Mouse (Mus musculus) frontal cortex, postnatal 10 days (tissue): ENCODE measurements around the gene Rab30.
"Not testable (repeated sequence)": the region's sequence is repeated elsewhere in the genome, so short reads cannot be mapped to it uniquely, and the experiment has no call there.

Experiments used
- DNase-seq, 2 experiments: peaks; one replicate each; pipeline ENCODE4 v3.0.0; 2022; ENCODE audit warnings: low spot score in 2 of 2, mixed read lengths in 1 of 2

The Rab30 gene

DNA sequence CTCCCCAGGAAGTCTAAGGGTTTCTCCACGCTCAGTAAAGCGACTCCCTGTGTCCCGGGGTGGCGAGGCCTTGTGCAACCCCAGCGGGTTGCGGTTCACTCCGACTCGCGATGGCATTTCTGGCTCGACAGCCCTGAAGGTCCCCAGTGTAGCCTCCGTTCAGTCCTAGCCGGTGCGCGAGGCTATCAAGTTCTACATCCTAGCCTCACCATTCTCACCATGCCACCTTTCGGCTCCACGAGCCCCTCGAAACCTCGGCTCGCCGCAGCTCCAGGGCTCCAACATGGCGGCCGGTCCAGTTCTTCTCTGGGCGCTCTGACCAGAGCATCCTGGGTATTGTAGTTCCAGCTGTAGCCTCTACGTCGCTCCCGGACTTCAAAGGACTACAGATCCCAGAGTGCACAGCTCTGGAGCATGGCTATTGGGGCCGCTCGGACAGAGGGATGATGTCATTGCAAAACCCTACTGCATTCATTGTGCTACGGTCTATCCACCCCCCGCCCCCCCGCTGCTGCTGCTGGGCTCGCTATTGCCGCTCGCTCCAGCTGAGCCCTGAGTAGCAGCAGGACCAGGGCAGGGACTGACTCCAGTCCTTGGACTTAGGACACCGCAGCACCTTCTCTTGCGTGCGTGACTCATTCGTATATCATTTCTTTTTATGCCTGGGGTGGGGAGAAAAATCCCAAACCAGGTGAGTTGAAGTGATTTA is at the start of gene Rab30:
TSS of gene Rab30 (plus strand) at position 452 of the 709 bp plus-strand sequence.
- peak; percentile 93 to 96 for DNase-seq

DNA sequence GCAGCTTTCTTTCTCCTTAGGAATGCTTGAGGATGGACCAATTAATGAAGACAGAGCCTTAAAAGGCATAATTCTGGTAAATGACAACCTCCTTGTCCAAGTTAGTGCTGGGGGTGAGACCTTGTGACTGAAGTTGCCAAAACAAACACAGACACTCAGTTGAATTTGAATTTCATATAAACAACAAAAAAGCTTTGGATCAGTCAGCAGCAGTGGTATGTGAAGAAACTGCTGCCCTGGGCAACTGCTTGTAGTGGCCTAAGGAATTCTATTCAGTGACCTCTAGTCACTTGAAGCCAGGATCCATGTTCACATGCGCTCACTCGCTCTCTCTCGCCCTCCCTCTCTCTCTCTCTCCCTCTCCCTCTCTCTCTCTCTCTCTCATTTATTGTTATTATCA is 45.0 kb upstream of the Rab30 start:
- no peak for DNase-seq

DNA sequence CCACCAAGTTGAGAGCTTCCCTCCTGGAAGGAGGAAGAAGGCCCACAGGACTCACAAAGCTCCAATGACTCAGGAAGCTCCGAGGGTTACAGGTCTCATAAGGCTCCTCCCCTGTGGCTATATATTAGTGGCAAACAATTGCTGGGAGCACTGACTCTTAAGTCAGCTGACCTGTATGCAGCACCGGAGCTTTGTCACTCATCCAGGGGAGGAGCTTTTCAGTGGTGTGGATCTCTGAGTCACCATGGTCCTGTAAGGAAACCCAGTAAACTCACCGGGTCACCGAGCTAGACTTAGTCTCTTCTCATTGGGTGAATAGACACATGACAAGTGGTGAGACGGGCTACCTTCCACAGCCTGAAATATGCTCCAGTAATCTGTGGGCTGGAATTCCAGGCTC is 42.6 kb upstream of the Rab30 start:
- no peak for DNase-seq

DNA sequence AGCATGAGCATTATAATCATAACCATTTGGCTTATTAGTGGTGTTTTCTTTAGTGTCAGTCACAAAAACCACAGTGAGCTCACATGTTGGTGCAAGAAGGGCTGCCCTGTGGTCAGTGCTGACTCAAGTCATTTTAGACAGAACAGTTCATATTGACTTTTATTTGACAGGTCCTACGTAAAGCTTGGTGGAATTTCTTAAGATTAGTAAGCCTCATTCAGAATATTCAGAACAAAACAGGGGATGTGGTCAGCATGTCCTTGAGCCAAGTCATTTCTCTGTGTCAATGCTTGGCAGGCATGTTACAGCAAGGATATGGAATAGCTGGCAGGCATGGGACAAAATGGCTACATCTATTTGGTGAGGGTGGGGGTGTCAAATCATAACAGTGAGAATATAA is 37.7 kb upstream of the Rab30 start:
- no peak for DNase-seq

DNA sequence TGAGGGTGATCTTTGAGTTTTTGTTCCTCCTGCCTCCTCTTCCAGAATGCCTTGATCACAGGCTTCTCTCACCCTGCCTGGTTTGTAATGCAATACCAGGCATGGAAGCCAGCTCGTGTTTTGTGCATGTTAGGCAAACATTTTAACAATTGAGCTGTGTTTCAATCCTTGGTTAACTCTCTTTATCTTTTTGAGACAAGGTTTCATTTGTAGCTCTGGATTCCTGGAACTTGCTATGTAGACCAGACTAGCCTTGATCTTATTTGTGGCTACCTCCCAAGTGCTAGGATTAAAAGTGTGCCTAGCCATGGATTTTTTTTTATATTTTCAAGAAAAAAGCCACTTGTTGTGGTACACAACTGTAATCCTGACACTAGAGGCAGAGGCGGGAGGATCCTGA is 35.9 kb upstream of the Rab30 start:
- DNase-seq = no peak

DNA sequence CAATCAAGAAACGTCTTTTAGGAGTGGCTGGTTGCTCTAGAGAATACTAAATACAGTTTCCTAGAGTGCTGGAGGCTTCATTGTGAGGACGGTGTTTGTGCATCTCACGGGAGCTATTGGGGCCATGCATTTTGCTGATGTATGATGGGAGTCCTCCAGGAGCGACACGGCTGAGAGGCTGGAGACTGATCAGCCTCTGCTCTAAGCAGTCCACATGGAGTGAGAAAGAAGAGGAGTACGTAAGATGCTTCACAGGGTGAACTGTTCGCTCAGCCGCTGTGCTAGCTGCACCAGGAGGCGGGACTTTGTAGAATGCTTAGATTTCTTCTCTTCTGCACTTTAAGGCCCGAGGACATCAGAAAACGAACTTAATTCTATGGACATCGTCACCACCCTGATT is 34.7 kb upstream of the Rab30 start:
- DNase-seq = no peak

DNA sequence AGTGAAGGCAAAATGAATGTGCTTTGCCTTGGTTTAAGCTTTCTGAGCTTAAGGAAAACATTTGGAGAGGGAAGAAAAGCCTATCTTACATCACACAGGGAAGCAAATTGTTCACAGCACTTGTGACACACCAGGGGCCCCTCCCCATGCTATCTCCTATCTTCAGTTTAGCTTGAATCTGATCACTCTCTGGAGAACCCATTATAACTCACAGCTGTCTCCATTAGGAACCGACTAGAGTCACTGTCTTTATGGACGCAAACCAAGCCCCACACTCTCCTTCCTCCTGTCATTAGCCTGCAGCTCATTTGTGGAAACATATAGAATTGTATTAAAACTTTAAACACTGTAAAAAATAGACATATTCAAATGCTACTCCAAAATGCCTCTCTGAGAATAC is 31.8 kb upstream of the Rab30 start:
- no peak for DNase-seq

DNA sequence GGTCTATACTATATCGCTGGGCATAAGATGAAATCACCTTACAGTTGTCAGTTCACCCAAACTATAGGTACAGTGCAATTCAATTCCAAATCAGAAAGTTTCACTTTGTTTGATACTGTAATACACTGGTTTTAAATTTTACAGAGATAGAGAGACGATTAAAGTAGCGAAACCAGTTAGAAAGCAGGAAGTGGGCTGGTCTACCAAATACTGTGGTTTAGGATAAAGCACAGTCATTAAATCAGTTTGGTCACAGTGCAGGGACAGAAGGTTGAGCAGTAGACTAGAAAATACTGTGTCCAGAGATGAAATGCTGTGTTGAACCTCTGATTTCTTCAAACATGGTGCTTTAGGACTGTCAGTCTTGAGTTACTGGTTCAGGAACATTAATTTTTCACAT is 29.8 kb upstream of the Rab30 start:
- DNase-seq = no peak

DNA sequence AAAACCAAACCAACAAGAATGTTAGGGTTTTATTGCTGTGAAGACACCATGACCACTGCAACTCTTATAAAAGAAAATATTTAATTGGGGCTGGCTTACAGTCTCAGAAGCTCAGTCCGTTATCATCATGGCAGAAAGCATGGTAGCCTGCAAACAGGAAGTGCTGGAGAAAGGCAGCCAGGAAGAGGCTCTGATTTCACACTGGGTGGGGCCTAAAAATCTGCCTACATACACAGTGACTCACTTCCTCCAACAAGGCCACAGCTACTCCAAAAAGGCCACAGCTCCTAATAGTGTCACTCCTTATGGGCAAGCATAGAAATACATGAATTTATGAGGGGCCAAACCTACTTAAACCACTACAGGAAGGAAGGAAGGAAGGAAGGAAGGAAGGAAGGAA is 26.3 kb upstream of the Rab30 start:
- DNase-seq = no peak

DNA sequence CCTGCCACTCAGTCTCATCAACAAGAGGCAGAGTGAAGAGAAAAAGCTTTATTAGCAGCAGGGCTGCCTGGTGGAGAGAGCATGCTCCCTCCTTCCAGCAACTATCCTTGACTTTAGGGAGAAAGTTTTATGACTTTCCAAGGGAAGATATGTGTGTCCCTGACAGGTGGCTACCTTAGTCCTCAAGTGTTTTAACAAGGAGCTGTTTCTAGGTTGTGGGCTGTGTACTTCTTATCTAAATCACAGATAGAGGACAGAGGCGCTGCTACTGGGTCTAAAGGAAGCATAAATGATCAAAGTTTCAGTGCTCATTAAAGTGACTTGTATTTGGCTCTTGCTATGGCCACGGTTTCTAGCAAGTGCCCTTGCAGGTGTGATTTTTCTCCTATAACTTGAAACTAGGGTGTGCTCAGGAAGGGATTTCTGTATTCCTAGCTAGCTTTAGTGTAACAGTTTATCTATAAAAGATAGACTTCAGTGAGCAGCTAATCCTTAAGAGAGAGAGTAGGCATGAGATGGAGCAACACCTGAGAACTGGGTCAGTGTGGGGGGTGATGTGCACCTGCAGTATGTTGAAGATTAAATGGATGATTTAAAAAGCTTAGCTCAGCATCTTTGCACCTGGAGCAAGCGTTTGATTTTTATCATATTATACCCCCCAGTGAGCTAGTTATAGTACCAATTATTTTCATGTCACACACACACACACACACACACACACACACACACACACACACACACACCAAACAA is 21.1 kb upstream of the Rab30 start:
- DNase-seq = no peak

DNA sequence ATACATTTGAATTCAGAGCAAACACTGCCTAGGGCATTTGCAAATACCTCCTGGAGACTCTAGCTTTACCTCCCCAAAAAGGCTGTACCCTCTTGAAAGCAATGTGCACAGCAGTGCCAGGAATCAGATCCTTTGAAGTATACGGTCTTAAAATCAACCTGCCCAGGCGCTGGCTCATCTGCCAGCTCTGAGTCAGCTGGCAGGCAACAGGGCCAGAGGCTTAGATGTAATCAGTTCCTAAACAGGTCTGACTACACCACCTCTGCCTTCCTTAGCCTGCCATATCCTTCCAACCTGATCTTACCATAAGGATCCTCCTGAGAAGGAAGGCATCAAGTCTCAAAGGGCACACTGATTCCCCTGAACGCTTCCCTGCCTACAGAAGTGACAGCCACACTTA is 17.7 kb upstream of the Rab30 start:
- no peak for DNase-seq

DNA sequence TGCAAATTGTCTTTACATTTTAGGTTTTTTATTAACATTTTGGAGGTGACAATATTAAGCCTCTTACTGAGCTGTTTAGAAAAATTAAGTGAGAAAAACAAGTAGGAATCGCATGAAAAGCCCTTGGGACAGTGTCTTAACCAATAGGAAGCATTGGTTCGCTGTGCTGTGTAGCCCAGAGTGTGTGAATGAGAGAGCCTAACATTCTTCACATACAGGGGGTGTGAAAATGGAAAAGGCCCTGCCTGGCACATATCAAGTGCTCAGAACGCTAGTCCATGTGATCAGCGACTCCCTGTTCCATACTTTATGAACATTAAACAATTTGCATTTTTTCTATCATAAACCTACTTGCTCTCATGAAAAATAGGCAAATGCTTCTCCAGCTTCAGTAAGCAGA is 17.1 kb upstream of the Rab30 start:
- DNase-seq = no peak

DNA sequence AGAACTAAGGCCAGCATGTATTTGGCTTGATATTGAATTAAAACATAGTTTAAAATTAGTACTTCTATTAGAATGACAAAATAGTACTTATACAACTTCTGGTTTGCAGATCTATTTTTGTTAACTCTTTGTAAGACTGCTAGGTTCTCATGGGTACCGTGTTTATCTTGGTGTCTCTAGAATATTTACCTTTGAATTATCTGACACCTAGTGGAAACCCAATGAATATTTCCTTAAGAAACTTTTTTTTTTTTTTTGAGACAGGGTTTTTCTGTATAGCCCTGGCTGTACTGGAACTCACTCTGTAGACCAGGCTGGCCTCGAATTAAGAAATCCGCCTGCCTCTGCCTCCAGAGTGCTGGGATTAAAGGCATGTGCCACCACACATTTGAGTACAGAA is 11.8 kb upstream of the Rab30 start:
- not testable (repeated sequence) for DNase-seq

DNA sequence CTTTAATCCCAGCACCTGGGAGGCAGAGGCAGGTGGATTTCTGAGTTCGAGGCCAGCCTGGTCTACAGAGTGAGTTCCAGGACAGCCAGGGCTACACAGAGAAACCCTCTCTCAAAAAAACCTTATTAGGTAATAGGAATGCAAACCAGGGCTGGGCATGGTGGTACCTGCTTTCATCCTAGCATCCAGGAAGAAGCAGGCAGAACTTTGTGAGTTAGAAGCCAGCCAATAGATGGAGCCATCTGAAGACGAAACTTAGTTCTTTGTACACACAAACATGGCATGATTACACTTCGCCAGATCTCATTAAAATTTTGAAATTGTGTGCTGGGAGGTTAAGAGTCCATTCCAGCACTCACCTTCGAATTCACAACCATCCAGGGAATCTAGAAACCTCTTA is 10.9 kb upstream of the Rab30 start:
- DNase-seq = no peak

DNA sequence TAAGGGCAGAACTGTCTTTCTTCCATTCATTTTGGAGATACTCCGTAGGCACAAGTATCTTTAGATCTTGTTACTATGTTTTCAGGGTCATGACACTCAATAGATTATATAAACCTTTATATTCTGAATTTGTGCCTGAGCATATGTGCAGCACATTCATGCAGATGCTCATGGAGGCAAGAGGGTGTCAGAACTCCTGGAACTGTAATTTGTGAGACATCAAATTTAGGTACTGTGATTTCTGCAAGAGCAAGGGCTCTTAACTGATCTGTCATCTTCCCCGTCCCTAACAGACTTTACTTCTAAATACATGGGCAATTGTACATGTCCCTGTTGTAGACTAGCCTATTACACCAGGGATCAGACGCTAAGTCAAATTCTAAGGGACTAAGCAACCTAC is 10.4 kb upstream of the Rab30 start:
- DNase-seq = no peak

DNA sequence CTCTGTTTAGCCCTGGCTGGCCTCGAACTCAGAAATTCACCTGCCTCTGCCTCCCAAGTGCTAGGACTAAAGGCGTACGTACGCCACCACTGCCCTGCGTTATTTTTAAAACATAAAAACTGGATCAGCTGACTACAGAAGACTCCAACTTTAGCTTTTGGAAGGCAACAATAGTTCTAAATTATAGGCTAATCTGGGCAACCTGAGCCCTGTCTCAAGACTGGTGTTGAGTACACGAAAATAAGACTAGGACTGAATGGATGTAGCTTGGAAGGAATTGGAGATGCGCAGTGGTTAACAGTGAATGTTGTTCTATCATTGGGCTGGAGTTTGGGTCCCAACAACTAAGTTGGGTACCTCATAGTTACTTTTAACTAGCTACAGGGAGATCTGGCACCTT is 9.3 kb upstream of the Rab30 start:
- DNase-seq = no peak

DNA sequence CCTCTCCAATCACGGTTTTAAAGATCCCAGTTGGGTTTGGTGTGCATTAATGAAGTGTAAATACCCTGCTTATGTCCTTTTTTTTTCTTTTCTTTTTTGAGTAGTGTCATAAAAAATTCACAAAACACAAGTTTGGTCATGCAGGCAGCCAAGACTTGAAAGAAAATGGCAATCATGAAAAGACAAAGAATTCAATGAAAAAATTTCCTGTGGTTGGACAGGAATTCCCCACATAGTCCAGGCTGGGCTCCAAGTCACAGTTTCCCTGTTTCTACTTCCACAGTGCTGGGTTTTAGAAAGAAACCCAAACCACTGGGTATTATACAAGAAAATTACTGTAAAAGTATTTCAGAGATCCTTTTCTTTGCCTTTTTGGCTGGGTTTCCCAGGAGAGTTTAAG is 3.8 kb upstream of the Rab30 start:
- DNase-seq = no peak

DNA sequence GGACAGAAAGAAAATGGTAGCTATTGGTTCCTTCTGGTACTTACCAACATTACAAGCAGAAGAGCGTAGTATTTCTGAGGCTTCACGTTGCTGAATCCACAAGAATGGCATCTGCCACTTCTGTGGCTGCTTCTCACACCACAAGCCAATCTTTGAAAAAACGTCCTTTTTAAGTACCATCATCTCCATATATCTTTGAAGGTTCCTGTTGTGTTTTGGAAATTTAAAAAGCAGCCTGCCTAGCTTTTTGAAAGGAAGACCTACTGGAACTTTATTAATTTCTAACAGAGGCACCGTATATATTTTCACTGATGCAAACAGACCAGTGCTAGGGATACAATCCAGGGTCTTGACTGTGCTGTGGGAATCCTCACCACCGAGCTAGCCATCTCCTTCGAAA is 1.4 kb upstream of the Rab30 start:
- DNase-seq = no peak

DNA sequence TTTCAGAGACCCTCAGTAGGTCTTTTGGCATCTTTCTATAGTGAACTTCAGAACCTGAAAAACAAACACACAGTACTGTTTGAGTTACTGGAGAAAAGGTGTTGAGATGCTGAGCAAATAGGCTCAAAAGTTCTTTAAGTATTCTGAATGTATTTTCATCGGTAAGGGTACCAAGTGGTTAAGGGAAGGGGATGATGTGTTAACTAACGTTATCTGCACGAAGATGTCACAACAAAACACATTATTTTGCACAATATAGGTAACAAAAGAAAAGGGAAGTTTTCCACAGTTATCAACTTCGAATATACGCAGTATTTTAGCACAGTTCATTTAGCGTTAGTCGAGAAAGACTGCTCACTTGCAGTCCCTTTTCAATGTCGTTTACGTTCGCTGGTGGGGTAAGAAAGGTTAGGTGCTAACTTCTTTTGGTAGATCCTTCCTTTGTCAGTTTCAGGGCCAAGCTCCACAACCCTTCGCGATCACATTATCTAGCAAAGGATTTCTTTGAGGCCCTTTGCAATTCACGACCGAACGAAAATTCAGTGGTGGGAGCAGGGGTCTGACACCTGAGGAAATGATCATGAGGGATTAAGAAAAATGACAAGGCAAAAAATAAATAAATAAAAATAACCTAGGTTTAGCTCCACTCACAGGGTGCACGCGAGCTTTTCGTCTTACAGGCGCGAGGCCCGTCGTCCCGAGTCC is 840 bp upstream of the Rab30 start:
- DNase-seq = peak in 1 of 2 experiments; percentile 13

DNA sequence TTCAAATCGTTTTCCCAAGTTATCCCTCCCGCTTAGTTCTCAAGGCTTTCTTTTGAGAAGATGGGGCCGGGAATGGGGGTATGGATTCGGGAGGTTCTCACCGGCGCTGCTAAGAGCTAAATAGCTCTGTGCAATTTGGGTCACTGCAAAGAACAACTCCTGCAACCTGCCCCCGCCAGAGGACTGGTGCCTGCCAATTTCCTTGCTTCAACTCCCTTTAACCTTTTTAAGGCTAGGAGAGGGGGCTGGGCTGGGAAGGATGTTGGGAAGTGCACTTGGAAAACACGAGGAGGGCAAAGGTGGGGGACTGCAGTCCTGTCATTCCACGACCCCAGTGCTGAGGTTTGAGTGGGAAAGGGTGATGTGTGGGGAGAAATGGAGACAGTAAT is 452 bp downstream of the Rab30 start:
- DNase-seq = peak; percentile 33 to 41

DNA sequence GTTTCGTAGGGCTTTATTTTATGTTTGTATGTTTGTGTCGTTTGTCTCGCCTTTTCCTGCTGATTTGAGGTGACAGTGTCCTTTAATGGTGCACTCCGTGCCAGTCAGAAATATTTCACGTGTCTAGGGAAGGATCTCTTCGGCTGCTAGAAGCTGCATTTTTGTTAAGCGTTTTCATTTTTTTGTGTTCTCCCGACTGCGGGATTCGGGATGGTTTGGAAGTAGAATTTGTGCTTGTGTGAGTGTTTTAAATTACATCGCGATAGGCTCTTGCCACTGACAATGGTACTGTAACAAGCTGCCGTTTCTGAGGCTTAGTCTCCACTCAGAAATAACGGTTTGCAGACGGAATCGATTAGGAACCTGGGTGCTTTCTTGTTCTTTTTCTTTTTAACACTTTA is 938 bp downstream of the Rab30 start:
- DNase-seq = no peak

DNA sequence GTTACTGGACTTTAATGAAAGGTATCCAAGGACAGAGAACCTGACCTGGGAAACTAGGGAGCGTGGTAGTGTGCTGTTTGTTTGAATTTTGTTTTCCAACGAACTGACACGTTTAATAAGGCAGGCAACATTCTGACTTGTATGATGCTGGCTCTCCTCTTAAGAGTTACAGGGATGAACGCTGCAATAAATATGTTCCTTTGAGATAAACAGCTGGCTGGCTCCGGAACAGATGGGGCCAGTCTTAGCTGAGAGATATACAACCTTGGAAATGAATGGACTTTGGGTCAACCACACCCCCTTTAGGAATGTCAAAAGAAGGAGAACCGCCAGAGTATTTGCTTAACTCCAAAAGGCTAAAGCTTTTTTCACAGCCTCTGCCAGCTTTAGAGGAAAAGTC is 1.4 kb downstream of the Rab30 start:
- DNase-seq = no peak

DNA sequence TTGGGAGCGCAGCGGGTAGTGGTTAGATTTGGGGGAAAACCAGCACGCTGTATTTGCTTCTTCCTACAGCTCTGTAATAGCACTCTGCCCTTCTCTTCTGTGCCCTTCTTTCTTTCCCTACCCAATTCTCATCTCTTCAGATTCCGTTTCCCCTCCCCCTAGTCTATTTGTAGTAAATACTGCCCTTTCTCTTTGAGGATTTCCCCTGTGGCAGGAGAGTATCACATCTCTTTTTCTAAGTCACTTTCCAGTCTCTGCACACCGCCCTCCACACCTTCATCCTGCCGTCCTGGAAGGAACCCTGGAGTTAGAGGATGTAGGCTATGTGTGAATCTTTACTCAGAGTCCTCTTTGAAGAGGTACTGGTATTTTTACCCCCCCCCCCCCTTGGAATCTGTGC is 1.9 kb downstream of the Rab30 start:
- no peak for DNase-seq
